Mouse (Mus musculus) embryonic facial prominence, embryonic 11.5 days (tissue): ENCODE data around the gene Gdpd5. TPM values are rescaled to one million over a fixed set of nuclear protein-coding genes. Genes with fewer than 3 reads are reported as not detected.

Source experiments
- ATAC-seq: fragments of 200-750 bp; cut with Nextera tagmentation; replicated peaks from 2 replicates; pipeline ENCODE4 v1.8.0; 2017; ENCODE audit warnings: low read depth; ENCODE audit not compliant: insufficient number of reproducible peaks, low FRiP score, low TSS enrichment
- DNase-seq: peaks from one replicate; pipeline ENCODE4 v3.0.0-alpha.2; 2015; ENCODE audit warnings: low spot score
- H3K27ac ChIP-seq: fragments of 300-500 bp; sonication (generic); replicated peaks from 2 replicates; pipeline ENCODE4 v1.5.1; 2014; ENCODE audit warnings: mild to moderate bottlenecking, low read depth, low read length, control low read depth
- H3K27me3 ChIP-seq: fragments of 300-500 bp; sonication (generic); 2 replicates; pipeline ENCODE4 v1.6.1; 2014; ENCODE audit warnings: mild to moderate bottlenecking, low read length, moderate library complexity, mixed read lengths; ENCODE audit not compliant: control insufficient read depth, insufficient read depth
- H3K36me3 ChIP-seq: fragments of 300-500 bp; sonication (generic); replicated peaks from 2 replicates; pipeline ENCODE4 v1.6.1; 2014; ENCODE audit warnings: low read depth, mild to moderate bottlenecking, low read length, moderate library complexity, mixed read lengths; ENCODE audit not compliant: control insufficient read depth, insufficient read depth
- H3K4me1 ChIP-seq: fragments of 300-500 bp; sonication (generic); 2 replicates; pipeline ENCODE4 v1.6.1; 2014; ENCODE audit warnings: low read length, mixed read lengths; ENCODE audit not compliant: control insufficient read depth, insufficient read depth
- H3K4me2 ChIP-seq: fragments of 300-500 bp; sonication (generic); 2 replicates; pipeline ENCODE4 v1.6.1; 2014; ENCODE audit warnings: low read depth, mild to moderate bottlenecking, control low read depth, low read length, moderate library complexity
- H3K4me3 ChIP-seq: fragments of 300-500 bp; sonication (generic); 2 replicates; pipeline ENCODE4 v1.5.1; 2014; ENCODE audit warnings: low read depth, low read length, control low read depth
- H3K9ac ChIP-seq: fragments of 300-500 bp; sonication (generic); replicated peaks from 2 replicates; pipeline ENCODE4 v1.6.1; 2014; ENCODE audit warnings: mild to moderate bottlenecking, control low read depth, low read length
- H3K9me3 ChIP-seq: fragments of 300-500 bp; sonication (generic); replicated peaks from 2 replicates; pipeline ENCODE4 v1.6.1; 2016; ENCODE audit warnings: mild to moderate bottlenecking, low read length, inconsistent platforms, mixed read lengths; ENCODE audit not compliant: control insufficient read depth
- WGBS: fragments of 180-500 bp; shearing (Covaris S2); extraction: QIAGEN DNeasy Blood & Tissue Kit; methylation state at CpG from one replicate; pipeline ENCODE4 v1.1.7; 2014; 5-methylcytosine and 5-hydroxymethylcytosine counted together
- polyA plus RNA-seq: library from polyadenylated mRNA; unstranded; fragments of >200 nt; fragmentation: Nextera tagmentation; extraction: Ambion mirVana; gene quantifications from 2 replicates; pipeline ENCODE4 v1.2.1, GENCODE M21; 2014

Gene Gdpd5
- polyA plus RNA-seq, 1 experiment from 2014 or later: 10.2 TPM

- Histone ChIP-seq H3K36me3 (no peaks in the 10 kb centered on the region), H3K4me2 (no peak overlapping the region), H3K27ac (0 out of 2 replicates have a peak overlapping the region, but pooled peaks have one; percentile 47), H3K4me3 (no peak overlapping the region), H3K27me3 (no peaks in the 10 kb centered on the region), H3K9me3 (no peaks in the 10 kb centered on the region), H3K4me1 (peaks cover 7% of the 10 kb centered on the region), H3K9ac (peak overlapping the region; percentile 22; the same call in 1 of the 2 replicates)
- no peak; the same call in 1 of the 2 replicates for ATAC-seq
- WGBS: 49% methylated on average over 5 of the region's 5 CpGs
- no peak for DNase-seq
These were observed 62.0 kb downstream of the Gdpd5 start for GRCm38 (mm10) chr7:99443164-99443563.

- DNase-seq (no peak), ATAC-seq (no peak)
- no peaks in the 10 kb centered on the region for H3K36me3 ChIP-seq
- no peak overlapping the region for H3K9ac ChIP-seq
- peaks cover 7% of the 10 kb centered on the region for H3K4me1 ChIP-seq
- no peaks in the 10 kb centered on the region for H3K27me3 ChIP-seq
- no peak overlapping the region for H3K4me2 ChIP-seq
- no peak overlapping the region for H3K4me3 ChIP-seq
- 62% methylated on average over 6 of the region's 6 CpGs for WGBS
- H3K27ac ChIP-seq: no peak overlapping the region
- no peaks in the 10 kb centered on the region for H3K9me3 ChIP-seq
These were observed 62.8 kb downstream of the Gdpd5 start for GRCm38 (mm10) chr7:99444012-99444411.

- H3K4me2 ChIP-seq: no peak overlapping the region
- H3K9ac ChIP-seq: peak overlapping the region; percentile 19; the same call in 1 of the 2 replicates
- H3K36me3 ChIP-seq: no peaks in the 10 kb centered on the region
- no peaks in the 10 kb centered on the region for H3K9me3 ChIP-seq
- ATAC-seq (no peak), DNase-seq (peak; percentile 14)
- 64% methylated on average over 2 of the region's 2 CpGs for WGBS
- H3K27me3 ChIP-seq: no peaks in the 10 kb centered on the region
- no peak overlapping the region for H3K4me3 ChIP-seq
- H3K4me1 ChIP-seq: peaks cover 7% of the 10 kb centered on the region
- no peak overlapping the region for H3K27ac ChIP-seq
These were observed 64.6 kb downstream of the Gdpd5 start for GRCm38 (mm10) chr7:99445833-99446232.

- 61% methylated on average over 5 of the region's 5 CpGs for WGBS
- no peaks in the 10 kb centered on the region for H3K36me3 ChIP-seq
- H3K4me2 ChIP-seq: no peak overlapping the region
- no peak for ATAC-seq
- no peaks in the 10 kb centered on the region for H3K27me3 ChIP-seq
- H3K4me1 ChIP-seq: no peaks in the 10 kb centered on the region; the same call in 1 of the 2 replicates
- no peak for DNase-seq
- H3K27ac ChIP-seq: no peak overlapping the region
- no peaks in the 10 kb centered on the region for H3K9me3 ChIP-seq
- no peak overlapping the region for H3K9ac ChIP-seq
- no peak overlapping the region for H3K4me3 ChIP-seq
These were observed 66.1 kb downstream of the Gdpd5 start for GRCm38 (mm10) chr7:99447323-99447722.

- DNase-seq: no peak
- Histone ChIP-seq H3K9ac (no peak overlapping the region), H3K4me1 (no peaks in the 10 kb centered on the region), H3K27me3 (no peaks in the 10 kb centered on the region), H3K36me3 (no peaks in the 10 kb centered on the region), H3K27ac (no peak overlapping the region), H3K9me3 (no peaks in the 10 kb centered on the region), H3K4me2 (no peak overlapping the region), H3K4me3 (no peak overlapping the region)
- ATAC-seq: no peak
- WGBS: 66% methylated on average over 5 of the region's 5 CpGs
These were observed 67.4 kb downstream of the Gdpd5 start for GRCm38 (mm10) chr7:99448619-99449018.

- Histone ChIP-seq H3K4me2 (no peak overlapping the region), H3K4me1 (no peaks in the 10 kb centered on the region), H3K27ac (no peak overlapping the region), H3K36me3 (no peaks in the 10 kb centered on the region), H3K9ac (no peak overlapping the region), H3K9me3 (no peaks in the 10 kb centered on the region), H3K27me3 (no peaks in the 10 kb centered on the region), H3K4me3 (no peak overlapping the region)
- 64% methylated on average over 8 of the region's 8 CpGs for WGBS
- DNase-seq (no peak), ATAC-seq (no peak)
These were observed 67.8 kb downstream of the Gdpd5 start for GRCm38 (mm10) chr7:99449063-99449462.

GRCm38 (mm10) chr7:99449751-99450150 is 68.5 kb downstream of the Gdpd5 start:
- WGBS: 53% methylated on average over 3 of the region's 3 CpGs

GRCm38 (mm10) chr7:99450703-99451102 is 69.5 kb downstream of the Gdpd5 start:
- no peaks in the 10 kb centered on the region for H3K36me3 ChIP-seq
- no peak overlapping the region for H3K4me3 ChIP-seq
- no peak overlapping the region for H3K9ac ChIP-seq
- no peaks in the 10 kb centered on the region for H3K27me3 ChIP-seq
- H3K9me3 ChIP-seq: no peaks in the 10 kb centered on the region
- H3K4me1 ChIP-seq: no peaks in the 10 kb centered on the region
- DNase-seq (peak; percentile 90), ATAC-seq (peak; percentile 8; the same call in 1 of the 2 replicates)
- no peak overlapping the region for H3K4me2 ChIP-seq
- no peak overlapping the region for H3K27ac ChIP-seq
- WGBS: 0% methylated on average over 3 of the region's 3 CpGs

More at GRCm38 (mm10) chr7:99449751-99450150, 68.5 kb downstream of the Gdpd5 start:
- H3K27ac ChIP-seq: no peak overlapping the region
- H3K4me2 ChIP-seq: no peak overlapping the region
- H3K9ac ChIP-seq: no peak overlapping the region
- H3K36me3 ChIP-seq: no peaks in the 10 kb centered on the region
- H3K4me1 ChIP-seq: no peaks in the 10 kb centered on the region
- ATAC-seq (no peak), DNase-seq (no peak)
- H3K9me3 ChIP-seq: no peaks in the 10 kb centered on the region
- H3K27me3 ChIP-seq: no peaks in the 10 kb centered on the region
- no peak overlapping the region for H3K4me3 ChIP-seq
